Mouse (Mus musculus): ENCODE measurements around the gene Klhl6. TPM values are rescaled to one million over a fixed set of nuclear protein-coding genes. Genes with fewer than 3 reads are reported as not detected.

Klhl6 gene
- polyA plus RNA-seq, 1 experiment, result 3.0 TPM

DNA sequence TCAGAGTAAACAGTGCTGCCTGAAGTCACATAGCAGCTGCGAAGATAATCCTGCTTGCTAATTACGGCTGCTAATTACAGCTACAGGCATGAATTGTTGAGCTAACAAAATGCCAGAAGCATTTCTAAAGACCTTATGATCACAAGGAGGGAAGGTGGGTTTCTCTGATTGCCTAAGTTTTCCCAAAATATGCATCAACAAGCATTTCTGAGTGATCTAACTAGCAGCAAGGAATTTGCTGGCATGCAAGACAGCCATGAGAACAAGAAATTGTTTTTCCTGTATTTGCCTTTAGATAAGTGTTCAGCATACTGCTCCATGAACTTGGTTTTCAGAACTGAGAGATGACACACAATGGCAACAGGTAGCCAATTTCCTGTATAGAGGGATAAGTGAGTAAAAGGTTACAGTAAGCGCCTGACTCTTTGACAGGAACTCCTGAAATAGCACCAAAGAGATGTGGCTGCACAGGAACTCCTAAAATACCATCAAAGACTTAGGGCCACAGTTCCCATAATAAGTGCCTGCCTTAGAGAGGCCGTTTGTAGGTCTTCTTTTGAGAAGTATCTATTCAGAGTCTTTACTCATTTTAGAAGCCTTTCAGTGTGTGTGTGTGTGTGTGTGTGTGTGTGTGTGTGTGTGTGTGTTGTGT is 22.3 kb downstream of the Klhl6 start:
- no peak overlapping the region for H3K4me3 ChIP-seq (ENCODE audit: low read depth, low read length)
- H3K27ac ChIP-seq (ENCODE audit: insufficient read depth, low read depth, low read length), result no peak overlapping the region
- H3K36me3 ChIP-seq (ENCODE audit: control insufficient read depth, insufficient read depth, low read length), result no peaks in the 10 kb centered on the region
- TF ChIP-seq CTCF (IDR thresholded peaks at IDR 0.05; ENCODE audit: extremely low read depth, insufficient read length, insufficient replicate concordance, low read depth, low read length), result no peak
- no peak for TF ChIP-seq POLR2A (IDR thresholded peaks at IDR 0.05; ENCODE audit: low read depth, low read length)
- 59% methylated on average over 4 of the region's 4 CpGs for WGBS
- H3K27me3 ChIP-seq (ENCODE audit: control insufficient read depth, insufficient read depth, low read length), result no peaks in the 10 kb centered on the region
- no peaks in the 10 kb centered on the region for H3K4me1 ChIP-seq (ENCODE audit: control insufficient read depth, insufficient read depth, insufficient read length, low read length)

DNA sequence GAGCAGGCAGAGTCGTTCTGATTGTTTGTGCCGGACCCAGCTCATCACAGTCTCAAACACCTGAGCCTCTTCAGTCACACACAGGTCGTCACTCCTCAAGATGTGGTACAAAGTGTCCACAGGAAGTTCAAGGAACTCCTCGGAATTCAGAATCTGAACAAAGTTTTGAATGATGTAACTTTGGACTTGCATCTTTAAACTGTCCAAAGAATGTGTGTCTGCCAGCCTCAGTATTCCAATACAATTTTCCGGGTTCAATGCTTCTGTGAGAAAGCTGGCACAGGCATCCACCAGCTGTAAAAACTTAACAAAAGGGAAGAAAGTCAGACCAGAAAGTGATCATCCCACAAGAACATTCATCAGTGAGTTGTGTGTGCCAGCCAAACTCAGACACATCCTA is 25.8 kb downstream of the Klhl6 start:
- no peak overlapping the region for H3K27ac ChIP-seq (ENCODE audit: insufficient read depth, low read depth, low read length)
- no peak for TF ChIP-seq CTCF (IDR thresholded peaks at IDR 0.05; ENCODE audit: extremely low read depth, insufficient read length, insufficient replicate concordance, low read depth, low read length)
- no peak for TF ChIP-seq POLR2A (IDR thresholded peaks at IDR 0.05; ENCODE audit: low read depth, low read length)
- no peak overlapping the region for H3K4me3 ChIP-seq (ENCODE audit: low read depth, low read length)
- no peaks in the 10 kb centered on the region for H3K4me1 ChIP-seq (ENCODE audit: control insufficient read depth, insufficient read depth, insufficient read length, low read length)
- H3K36me3 ChIP-seq (ENCODE audit: control insufficient read depth, insufficient read depth, low read length), result no peaks in the 10 kb centered on the region
- 78% methylated on average over 5 of the region's 5 CpGs for WGBS
- no peaks in the 10 kb centered on the region for H3K27me3 ChIP-seq (ENCODE audit: control insufficient read depth, insufficient read depth, low read length)

- Histone ChIP-seq H3K27me3 (ENCODE audit: control insufficient read depth, insufficient read depth, low read length) (no peaks in the 10 kb centered on the region), H3K4me3 (ENCODE audit: low read depth, low read length) (no peak overlapping the region), H3K27ac (ENCODE audit: insufficient read depth, low read depth, low read length) (no peak overlapping the region), H3K36me3 (ENCODE audit: control insufficient read depth, insufficient read depth, low read length) (no peaks in the 10 kb centered on the region), H3K4me1 (ENCODE audit: control insufficient read depth, insufficient read depth, insufficient read length, low read length) (no peaks in the 10 kb centered on the region)
- 89% methylated on average over 3 of the region's 3 CpGs for WGBS
- TF ChIP-seq CTCF (IDR thresholded peaks at IDR 0.05; ENCODE audit: extremely low read depth, insufficient read length, insufficient replicate concordance, low read depth, low read length) (no peak), POLR2A (IDR thresholded peaks at IDR 0.05; ENCODE audit: low read depth, low read length) (no peak)
Observed at GRCm38 (mm10) chr16:19947336-19947735, 35.5 kb downstream of the Klhl6 start.

DNA sequence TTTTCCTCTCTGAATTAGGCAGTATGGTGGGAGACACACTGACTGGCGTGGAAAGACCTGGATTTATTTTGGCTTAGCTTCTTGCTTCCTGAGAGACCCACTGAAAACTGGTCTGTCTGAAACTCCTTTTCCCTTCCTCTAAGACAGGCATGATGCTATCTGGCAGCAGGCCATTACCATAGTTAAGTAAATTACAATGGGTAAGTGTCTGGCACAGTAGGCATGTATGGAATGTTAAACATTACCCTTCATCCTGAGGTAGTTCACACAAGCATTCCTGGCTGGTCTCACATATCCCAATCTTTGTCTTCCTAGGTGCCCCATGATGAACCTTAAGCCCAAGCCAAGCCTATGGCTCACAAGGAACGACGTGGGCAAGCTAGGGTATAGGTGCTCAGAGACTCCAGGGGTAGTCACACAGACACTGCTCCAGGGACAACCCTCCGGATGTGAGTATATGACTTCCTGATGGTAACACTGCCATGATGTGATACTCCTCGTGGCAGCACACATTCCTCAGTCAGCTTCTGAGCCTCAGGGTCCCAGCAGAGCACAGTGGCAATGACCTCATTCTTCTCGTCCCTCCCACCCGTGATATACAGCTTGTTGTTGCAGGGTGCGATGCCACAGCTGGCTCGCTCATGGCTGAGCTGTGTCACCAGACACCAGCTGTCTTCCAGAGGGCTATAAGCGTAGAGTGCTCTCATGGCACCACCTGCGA is 36.1 kb downstream of the Klhl6 start:
- Histone ChIP-seq H3K27me3 (ENCODE audit: control insufficient read depth, insufficient read depth, low read length) (no peaks in the 10 kb centered on the region), H3K4me3 (ENCODE audit: low read depth, low read length) (no peak overlapping the region), H3K4me1 (ENCODE audit: control insufficient read depth, insufficient read depth, insufficient read length, low read length) (no peaks in the 10 kb centered on the region), H3K27ac (ENCODE audit: insufficient read depth, low read depth, low read length) (no peak overlapping the region), H3K36me3 (ENCODE audit: control insufficient read depth, insufficient read depth, low read length) (no peaks in the 10 kb centered on the region)
- 69% methylated on average over 11 of the region's 11 CpGs for WGBS
- TF ChIP-seq POLR2A (IDR thresholded peaks at IDR 0.05; ENCODE audit: low read depth, low read length), result no peak
- TF ChIP-seq CTCF (IDR thresholded peaks at IDR 0.05; ENCODE audit: extremely low read depth, insufficient read length, insufficient replicate concordance, low read depth, low read length), result no peak

DNA sequence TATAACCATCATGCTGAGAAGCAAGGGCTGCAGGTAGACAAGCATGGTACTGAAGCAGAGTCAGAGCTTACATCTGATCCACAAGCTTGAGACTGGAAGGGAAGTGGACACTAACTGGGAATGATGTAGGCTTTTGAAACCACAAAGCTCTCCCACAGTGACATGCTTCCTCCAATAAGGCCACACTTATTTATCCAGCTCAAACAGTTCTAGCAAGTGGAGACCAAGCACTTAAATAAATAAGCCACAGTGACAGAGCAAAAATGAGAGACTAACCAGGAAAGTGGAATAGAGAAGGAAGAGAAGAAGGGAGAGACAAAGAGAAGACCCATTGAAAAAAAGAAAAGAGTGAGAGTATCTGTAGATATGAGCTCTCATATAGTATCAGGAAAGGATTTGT is 62.0 kb downstream of the Klhl6 start:
- Histone ChIP-seq H3K4me3 (ENCODE audit: low read depth, low read length) (no peak overlapping the region), H3K27ac (ENCODE audit: insufficient read depth, low read depth, low read length) (no peak overlapping the region), H3K36me3 (ENCODE audit: control insufficient read depth, insufficient read depth, low read length) (no peaks in the 10 kb centered on the region), H3K27me3 (ENCODE audit: control insufficient read depth, insufficient read depth, low read length) (no peaks in the 10 kb centered on the region), H3K4me1 (ENCODE audit: control insufficient read depth, insufficient read depth, insufficient read length, low read length) (no peaks in the 10 kb centered on the region)
- no peak for TF ChIP-seq POLR2A (IDR thresholded peaks at IDR 0.05; ENCODE audit: low read depth, low read length)
- TF ChIP-seq CTCF (IDR thresholded peaks at IDR 0.05; ENCODE audit: extremely low read depth, insufficient read length, insufficient replicate concordance, low read depth, low read length), result no peak

DNA sequence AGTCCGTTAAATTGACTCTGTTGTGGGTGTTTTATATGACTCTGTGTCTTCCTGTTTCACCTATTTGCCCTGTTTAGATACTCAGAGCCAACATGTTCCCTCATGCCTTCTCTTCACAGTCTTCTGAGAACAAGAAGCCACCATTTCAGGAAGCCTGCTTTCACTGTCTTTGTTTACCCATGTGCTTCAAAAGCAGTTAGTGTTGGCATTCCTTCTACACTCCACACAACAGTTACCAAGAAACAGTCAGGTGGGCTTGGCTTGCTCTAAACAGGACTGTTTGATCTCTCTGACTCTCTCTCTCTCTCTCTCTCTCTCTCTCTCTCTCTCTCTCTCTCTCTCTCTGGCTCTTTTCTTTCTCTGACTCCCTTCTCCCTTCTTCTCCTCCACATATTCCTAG is 64.6 kb downstream of the Klhl6 start:
- WGBS, result 81% methylated on average over 1 of the region's 1 CpGs
- Histone ChIP-seq H3K36me3 (ENCODE audit: control insufficient read depth, insufficient read depth, low read length) (no peaks in the 10 kb centered on the region), H3K4me3 (ENCODE audit: low read depth, low read length) (no peak overlapping the region), H3K27ac (ENCODE audit: insufficient read depth, low read depth, low read length) (no peak overlapping the region), H3K4me1 (ENCODE audit: control insufficient read depth, insufficient read depth, insufficient read length, low read length) (no peaks in the 10 kb centered on the region), H3K27me3 (ENCODE audit: control insufficient read depth, insufficient read depth, low read length) (no peaks in the 10 kb centered on the region)
- TF ChIP-seq CTCF (IDR thresholded peaks at IDR 0.05; ENCODE audit: extremely low read depth, insufficient read length, insufficient replicate concordance, low read depth, low read length), result no peak
- no peak for TF ChIP-seq POLR2A (IDR thresholded peaks at IDR 0.05; ENCODE audit: low read depth, low read length)

DNA sequence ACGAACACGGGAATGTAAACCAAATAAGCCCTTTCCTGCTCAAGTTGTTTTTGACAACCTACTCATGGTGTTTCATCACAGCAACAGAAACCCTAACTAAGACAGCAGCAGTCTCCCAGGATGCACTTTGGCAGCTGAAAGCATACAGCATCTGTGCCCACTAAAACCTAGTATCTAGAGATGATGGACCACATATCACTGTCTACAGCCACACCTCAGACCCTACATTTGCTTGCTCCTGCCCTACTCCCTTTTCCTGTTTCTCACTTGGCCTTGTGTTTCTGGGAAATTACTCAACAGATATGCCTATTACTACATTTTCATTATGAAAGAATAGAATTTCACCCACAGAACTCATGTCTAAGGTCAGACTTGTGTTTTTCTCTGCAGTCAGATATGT is 70.3 kb downstream of the Klhl6 start:
- Histone ChIP-seq H3K4me3 (ENCODE audit: low read depth, low read length) (no peak overlapping the region), H3K4me1 (ENCODE audit: control insufficient read depth, insufficient read depth, insufficient read length, low read length) (no peaks in the 10 kb centered on the region), H3K36me3 (ENCODE audit: control insufficient read depth, insufficient read depth, low read length) (no peaks in the 10 kb centered on the region), H3K27ac (ENCODE audit: insufficient read depth, low read depth, low read length) (no peak overlapping the region), H3K27me3 (ENCODE audit: control insufficient read depth, insufficient read depth, low read length) (no peaks in the 10 kb centered on the region)
- WGBS, result 83% methylated on average over 2 of the region's 2 CpGs
- TF ChIP-seq POLR2A (IDR thresholded peaks at IDR 0.05; ENCODE audit: low read depth, low read length), result no peak
- TF ChIP-seq CTCF (IDR thresholded peaks at IDR 0.05; ENCODE audit: extremely low read depth, insufficient read length, insufficient replicate concordance, low read depth, low read length), result no peak

All from small intestine, adult 2 months (tissue).